Mouse (Mus musculus): ENCODE data around the gene March9.
"Not testable (repeated sequence)": the region's sequence is repeated elsewhere in the genome, so short reads cannot be mapped to it uniquely, and the experiment has no call there.

The March9 gene

DNA sequence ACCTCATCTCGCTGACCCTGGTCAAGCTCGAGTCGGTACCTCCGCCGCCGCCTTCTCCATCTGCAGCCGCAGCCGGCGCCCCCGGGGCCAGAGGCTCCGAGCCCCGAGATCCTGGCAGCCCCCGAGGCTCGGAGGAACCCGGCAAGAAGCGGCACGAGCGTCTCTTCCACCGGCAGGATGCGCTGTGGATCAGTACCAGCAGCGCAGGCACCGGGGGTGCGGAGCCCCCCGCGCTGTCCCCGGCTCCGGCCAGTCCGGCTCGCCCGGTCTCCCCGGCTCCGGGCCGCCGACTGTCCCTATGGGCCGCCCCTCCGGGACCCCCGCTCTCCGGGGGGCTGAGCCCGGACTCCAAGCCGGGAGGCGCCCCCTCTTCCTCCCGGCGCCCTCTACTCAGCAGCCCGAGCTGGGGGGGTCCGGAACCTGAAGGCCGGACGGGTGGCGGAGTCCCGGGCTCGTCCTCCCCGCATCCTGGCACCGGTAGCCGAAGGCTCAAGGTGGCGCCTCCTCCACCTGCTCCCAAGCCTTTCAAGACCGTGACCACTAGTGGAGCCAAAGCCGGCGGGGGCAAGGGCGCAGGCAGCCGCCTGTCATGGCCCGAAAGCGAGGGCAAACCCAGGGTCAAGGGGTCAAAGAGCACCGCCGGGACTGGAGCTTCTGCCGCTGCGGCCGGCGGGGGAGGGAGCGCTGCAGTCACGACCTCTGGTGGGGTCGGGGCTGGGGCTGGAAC, 19.8 kb upstream of the March9 start:
- in situ Hi-C loops (cut with MboI), result no loop called here

DNA sequence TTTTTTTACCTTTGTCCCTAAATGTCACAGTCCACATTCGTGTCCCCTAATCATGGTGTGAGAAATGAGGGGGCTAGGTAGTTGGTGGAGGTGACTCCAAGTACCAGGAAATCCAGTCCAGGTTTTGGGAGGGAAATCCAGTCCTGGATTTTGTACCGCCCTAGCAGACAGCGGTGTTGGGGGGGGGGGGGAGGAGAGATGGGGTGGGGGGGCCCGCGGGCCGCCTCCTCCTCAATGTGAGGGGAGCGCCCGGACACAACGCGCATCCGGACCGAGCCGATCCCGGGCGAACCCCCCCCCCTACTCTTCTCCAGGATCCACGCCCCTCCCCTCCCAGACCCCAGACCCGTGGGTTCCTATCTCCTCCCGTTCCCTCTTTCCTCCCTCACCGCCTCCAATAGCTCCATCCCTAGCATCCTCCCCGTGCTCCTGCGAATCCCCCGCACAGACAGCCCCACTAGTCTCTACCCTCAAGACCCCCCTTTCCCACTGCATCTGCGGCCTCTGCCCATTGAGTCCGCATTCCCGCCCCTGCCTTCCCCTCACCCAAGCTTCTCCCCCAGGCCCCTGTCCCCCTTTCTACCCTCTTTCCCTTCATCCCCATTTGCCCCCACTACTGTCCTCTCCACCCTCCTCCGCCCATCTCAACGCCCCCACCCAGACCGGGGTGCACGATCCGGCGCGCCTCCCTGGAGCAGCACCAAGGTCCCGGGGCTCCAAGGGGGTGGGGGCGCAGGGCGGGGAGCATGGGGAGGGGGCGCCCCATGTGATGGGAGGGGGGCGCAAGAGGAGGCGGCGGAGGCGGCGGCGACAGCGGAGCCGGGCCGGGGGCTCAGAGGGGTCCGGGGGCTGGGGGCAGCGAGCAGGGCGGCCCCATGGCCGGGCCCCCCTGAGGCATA, 18.9 kb upstream of the March9 start:
- in situ Hi-C loops (cut with MboI), result no loop called here

DNA sequence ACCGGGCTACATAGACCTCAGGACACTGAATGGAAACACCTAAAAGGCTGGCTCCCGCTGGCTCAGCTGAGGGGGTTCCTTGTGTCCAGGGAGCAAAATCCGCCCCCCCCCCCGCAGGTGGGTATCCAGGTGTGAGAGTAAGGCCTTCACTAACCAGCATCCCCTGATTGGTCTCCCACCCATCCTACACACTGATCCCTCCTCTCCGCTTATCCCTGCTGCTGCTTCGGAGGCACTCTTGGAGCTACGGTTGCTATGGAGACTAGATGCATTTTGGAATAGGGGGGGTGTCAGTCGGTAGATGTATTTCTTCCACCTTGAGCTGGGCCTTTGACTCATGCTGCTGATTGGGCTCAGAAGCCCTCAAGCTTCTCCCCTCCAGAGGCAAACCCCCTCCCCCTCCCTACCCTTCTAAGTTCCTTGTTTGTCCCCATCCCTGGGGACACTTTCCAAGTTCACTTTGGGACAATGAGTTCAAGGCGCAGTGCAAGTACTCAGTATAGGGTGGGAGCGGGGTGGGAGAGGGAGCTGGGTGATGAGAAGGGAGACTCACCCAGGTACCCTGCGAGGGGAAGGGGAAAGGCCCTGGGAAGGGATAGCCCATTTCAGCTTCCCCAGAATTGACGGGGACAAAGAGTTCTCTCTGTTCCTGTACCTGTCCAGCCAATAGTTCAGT, 18.2 kb upstream of the March9 start:
- in situ Hi-C loops (cut with MboI), result no loop called here

DNA sequence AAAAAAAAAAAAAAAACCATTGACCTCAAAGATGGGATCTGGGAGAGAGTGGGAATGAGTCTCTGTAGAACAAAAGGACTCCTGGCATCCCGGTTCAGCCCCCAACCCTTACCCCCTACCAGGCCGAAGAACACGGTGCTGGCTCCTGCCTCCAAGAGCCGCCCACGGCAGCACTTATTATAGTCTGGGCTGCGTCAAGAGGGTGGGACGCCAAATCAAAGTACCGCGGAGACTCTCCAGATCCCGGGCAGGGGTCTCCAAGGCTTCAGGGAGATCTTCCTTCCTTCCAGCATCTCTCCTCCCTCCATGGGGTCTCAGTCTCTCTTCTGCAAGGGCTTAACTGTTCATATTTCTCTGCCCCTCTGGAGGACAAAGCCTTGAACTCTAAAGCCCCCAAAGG, 17.5 kb upstream of the March9 start:
- in situ Hi-C loops (cut with MboI), result no loop called here

- in situ Hi-C loops (cut with MboI), result no loop called here
These were observed 16.1 kb upstream of the March9 start for GRCm38 (mm10) chr10:127076082-127076481.

- in situ Hi-C loops (cut with MboI), result no loop called here
These were observed 15.7 kb upstream of the March9 start for GRCm38 (mm10) chr10:127075651-127076050.

- in situ Hi-C loops (cut with MboI), result no loop called here
These were observed 15.1 kb upstream of the March9 start, which contains the start of gene Agap2 for GRCm38 (mm10) chr10:127075080-127075479. Gene Agap2 (plus strand): TSS chr10:127075284.

DNA sequence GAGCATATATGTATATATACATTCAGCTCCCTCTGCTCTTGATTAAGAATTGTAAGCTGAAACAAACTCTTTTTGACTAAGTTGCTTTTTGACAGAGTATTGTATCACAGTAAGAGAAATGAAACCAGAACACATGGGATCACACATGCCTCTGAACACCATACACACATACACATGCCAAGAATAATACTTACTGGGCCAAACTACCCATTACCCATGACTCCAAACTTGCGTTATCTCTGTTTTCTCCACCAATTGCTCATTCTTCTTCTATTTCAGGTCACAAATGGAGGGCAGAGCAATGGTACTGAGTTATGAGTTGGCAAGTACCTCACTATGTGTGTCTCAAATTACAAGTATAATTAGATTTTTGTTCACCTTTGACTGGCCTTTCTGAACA, 14.0 kb upstream of the March9 start:
- in situ Hi-C loops (cut with MboI), result no loop called here

- in situ Hi-C loops (cut with MboI), result not testable (repeated sequence)
These were observed 13.0 kb upstream of the March9 start for GRCm38 (mm10) chr10:127072969-127073368.

DNA sequence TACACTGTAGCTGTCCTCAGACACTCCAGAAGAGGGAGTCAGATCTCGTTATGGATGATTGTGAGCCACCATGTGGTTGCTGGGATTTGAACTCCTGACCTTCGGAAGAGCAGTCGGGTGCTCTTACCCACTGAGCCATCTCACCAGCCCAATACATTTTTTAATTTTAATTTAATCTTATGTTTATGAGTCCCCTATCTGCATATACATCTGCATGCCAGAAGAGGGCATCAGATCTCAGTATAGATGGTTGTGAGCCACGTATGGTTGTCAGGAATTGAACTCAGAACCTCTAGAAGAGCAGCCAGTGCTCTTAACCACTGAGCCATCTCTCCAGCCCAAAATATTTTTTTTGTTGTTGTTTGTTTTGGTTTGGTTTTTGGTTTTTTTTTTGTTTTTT, 12.3 kb upstream of the March9 start:
- in situ Hi-C loops (cut with MboI), result not testable (repeated sequence)

- in situ Hi-C loops (cut with MboI), result no loop called here
These were observed 11.2 kb upstream of the March9 start for GRCm38 (mm10) chr10:127071203-127071602.

DNA sequence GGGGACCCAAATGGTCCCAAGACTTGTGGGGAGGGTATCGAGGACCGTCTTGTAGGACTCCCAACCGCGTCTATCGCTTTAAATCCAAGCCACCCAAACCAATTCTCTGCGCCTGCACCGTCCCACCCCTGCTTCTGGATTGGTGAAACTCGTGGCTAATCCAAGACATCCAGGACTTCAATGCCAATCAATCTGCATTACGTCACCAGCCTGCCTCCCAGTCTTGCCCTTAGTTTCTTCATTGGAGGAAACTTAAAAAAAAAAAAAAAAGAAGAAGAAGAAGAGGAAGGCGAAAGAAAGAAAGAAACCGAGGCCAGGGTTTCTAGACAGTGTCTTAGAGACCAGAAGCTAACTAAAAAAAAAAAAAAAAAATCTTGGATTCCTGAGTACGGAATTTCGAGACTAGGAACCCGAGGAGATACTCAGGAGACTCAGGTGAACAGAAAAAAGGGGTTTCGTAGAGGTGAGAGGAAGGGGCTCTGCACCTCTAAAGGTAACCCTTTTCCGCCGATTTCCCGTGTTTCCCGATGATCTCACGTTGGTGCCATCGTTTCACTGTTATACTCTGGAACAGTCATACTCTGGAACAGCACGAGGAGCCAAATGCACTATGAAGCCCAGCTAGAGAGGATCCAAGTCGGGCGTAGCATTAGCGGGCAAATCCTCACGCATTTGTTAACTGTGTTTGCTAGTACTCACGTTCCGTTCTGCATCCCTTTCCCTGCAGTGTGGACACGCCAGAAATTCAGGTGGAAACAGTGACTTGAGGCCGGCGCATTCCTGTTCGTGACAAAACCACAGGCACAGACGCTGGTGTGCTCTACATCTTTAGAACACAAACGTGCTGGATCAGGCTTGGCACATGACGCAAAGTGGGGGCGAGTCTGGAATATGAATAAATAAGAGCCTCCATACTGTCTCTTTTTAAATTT, 10.5 kb upstream of the March9 start, which contains the start of gene Tspan31:
Tspan31 (minus strand) TSS at position 75 of the 932 bp plus-strand sequence.
- in situ Hi-C loops (cut with MboI), result no loop called here

DNA sequence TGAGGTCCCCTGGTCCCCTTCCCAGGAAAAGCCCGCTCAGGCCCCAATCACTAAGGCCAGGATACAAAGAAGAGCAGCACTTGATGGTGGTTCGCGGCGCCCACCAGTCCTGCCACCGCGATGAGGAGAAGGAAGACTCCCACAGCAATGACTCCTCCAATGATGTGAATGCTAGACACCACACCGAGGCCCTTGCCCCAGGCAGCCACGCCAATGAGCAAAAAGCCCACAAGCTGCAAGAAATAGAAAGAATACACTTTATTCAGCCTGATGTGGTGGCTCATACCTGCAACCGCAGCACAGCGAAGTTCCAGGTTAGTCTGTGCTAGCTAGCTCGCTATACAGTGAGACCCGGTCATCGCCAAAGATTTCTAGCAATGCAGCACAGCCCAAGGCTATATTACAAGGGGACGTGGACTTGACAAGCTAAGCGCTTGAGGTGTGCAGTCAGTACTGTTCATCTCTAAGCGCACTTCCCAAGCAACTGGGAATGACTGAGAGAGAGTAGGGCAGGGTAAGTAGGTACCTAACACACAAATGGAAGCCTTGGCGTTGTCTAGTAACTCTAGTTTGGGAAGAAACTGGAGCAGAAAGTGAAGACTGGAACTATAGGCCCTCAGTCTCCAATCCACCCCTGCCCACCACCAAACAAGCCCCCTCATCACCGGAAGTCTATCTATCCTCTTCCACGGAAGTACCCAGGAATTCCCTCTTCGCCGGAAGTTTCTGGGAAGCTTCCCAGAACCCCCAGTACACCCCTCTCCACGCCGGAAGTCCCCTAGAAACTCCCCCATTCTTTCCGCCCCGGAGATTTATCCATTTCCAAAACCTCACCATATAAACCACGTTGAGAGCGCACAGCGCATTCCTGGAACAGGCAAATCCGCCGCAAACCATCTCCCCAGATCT, 9.6 kb upstream of the March9 start:
- in situ Hi-C loops (cut with MboI), result no loop called here

DNA sequence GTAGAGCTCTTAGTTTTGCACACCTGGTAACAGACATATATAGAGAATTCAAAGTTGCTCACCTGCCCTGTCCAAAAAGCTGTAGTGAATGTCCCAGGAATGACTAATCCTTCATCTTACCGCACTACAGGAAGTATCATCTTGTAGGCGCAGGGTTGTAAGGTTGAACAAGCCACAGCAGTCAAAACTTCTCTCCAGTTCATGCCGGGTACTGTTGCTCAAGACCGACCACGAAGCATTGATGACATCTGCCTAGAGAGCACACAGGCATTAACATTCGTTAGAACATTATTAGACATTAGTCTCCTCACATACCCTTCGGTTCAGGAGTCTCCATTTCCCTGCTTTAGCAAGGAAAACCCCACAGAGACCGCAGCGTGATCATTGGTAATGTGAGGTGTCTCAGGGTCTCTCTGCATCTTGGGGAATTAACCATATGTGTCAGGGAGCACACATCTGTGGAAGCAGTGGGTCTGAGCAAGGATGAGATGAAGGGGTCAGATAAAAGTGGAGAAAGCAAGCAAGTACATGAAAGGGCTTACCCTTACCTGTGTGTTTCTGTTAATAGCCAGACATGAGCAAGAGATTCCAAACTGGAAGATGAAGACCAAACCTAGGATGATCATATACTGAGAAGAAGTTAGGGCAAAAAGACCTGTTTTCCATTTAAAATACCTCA, 8.5 kb upstream of the March9 start:
- in situ Hi-C loops (cut with MboI), result no loop called here

GRCm38 (mm10) chr10:127066519-127067018, 6.6 kb upstream of the March9 start:
- in situ Hi-C loops (cut with MboI), result no loop called here

- in situ Hi-C loops (cut with MboI), result no loop called here
These were observed 6.0 kb upstream of the March9 start for GRCm38 (mm10) chr10:127065981-127066380.

DNA sequence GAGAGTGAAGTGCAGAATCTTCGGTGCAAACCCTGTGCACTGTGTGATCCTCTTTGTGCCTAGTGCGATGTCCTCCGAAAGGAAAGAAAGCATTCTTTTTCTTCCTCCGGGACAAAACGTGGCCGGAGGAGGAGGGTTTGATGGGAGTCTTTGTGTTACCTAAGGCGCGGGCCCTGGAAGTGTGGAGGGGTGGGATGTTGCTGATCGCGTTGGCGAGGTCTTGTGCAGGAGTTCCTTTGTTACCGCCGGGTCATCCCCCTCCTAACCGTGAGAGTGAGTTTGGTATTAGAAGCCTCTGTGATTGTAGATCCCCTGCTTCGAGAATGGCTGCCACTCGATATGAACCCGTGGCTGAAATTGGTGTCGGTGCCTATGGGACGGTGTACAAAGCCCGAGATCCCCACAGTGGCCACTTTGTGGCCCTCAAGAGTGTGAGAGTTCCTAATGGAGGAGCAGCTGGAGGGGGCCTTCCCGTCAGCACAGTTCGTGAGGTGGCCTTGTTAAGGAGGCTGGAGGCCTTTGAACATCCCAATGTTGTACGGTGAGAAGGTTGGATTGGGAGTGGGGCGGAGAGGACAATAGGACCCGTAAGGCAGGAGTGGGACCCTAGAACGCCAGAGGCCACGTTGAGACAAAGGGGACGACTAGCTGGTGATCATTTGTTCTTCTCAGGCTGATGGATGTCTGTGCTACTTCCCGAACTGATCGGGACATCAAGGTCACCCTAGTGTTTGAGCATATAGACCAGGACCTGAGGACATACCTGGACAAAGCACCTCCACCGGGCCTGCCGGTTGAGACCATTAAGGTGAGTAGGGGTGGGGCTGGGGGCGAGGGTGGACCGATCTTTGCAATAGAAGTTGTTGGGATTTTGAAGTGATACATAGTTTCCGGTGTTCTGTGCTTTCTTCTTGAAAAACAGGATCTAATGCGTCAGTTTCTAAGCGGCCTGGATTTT, 4.2 kb upstream of the March9 start:
- in situ Hi-C loops (cut with MboI), result no loop called here

GRCm38 (mm10) chr10:127063239-127063872, 3.4 kb upstream of the March9 start, which contains the start of gene Cdk4:
Gene Cdk4 (plus strand): TSS chr10:127063534.
- in situ Hi-C loops (cut with MboI), result no loop called here

All from mature B cell (primary cell).